Mouse (Mus musculus) neural tube, embryonic 13.5 days (tissue): ENCODE measurements at regions not wholly inside any gene's neighbourhood (a gene's known extent, or its start where the extent isn't known, plus 50 kb on each side); places are given as distances from the start of the nearest gene placed in this dataset.
A peak's percentile ranks its signal among the peaks of the same experiment; 100 is the strongest.

Experiments
- ATAC-seq: fragments of 200-750 bp; cut with Nextera tagmentation; 2 replicates; pipeline ENCODE4 v1.8.0; 2017; ENCODE audit warnings: low read depth, mild to moderate bottlenecking, moderate TSS enrichment, moderate library complexity
- H3K27ac ChIP-seq: fragments of 300-500 bp; sonication (generic); replicated peaks from 2 replicates; pipeline ENCODE4 v1.5.1; 2015; ENCODE audit warnings: moderate library complexity, mild to moderate bottlenecking, inconsistent platforms
- H3K27me3 ChIP-seq: fragments of 300-500 bp; sonication (generic); 2 replicates; pipeline ENCODE4 v1.6.1; 2015; ENCODE audit warnings: mild to moderate bottlenecking, inconsistent platforms
- H3K36me3 ChIP-seq: fragments of 300-500 bp; sonication (generic); 2 replicates; pipeline ENCODE4 v1.6.1; 2015; ENCODE audit warnings: mild to moderate bottlenecking, inconsistent platforms
- H3K4me1 ChIP-seq: fragments of 300-500 bp; sonication (generic); replicated peaks from 2 replicates; pipeline ENCODE4 v1.6.1; 2015; ENCODE audit warnings: inconsistent platforms
- H3K4me2 ChIP-seq: fragments of 300-500 bp; sonication (generic); 2 replicates; pipeline ENCODE4 v1.6.1; 2015; ENCODE audit warnings: inconsistent platforms, mild to moderate bottlenecking, moderate library complexity
- H3K4me3 ChIP-seq: fragments of 300-500 bp; sonication (generic); 2 replicates; pipeline ENCODE4 v1.5.1; 2015; ENCODE audit warnings: mild to moderate bottlenecking, inconsistent platforms
- H3K9ac ChIP-seq: fragments of 300-500 bp; sonication (generic); 2 replicates; pipeline ENCODE4 v1.6.1; 2015; ENCODE audit warnings: moderate library complexity, mild to moderate bottlenecking, inconsistent platforms
- H3K9me3 ChIP-seq: fragments of 300-500 bp; sonication (generic); 2 replicates; pipeline ENCODE4 v1.6.1; 2016; ENCODE audit warnings: inconsistent platforms
- WGBS: fragments of 180-500 bp; shearing (Covaris S2); methylation state at CpG from one replicate; pipeline ENCODE4 v1.1.7; 2015; 5-methylcytosine and 5-hydroxymethylcytosine counted together

DNA sequence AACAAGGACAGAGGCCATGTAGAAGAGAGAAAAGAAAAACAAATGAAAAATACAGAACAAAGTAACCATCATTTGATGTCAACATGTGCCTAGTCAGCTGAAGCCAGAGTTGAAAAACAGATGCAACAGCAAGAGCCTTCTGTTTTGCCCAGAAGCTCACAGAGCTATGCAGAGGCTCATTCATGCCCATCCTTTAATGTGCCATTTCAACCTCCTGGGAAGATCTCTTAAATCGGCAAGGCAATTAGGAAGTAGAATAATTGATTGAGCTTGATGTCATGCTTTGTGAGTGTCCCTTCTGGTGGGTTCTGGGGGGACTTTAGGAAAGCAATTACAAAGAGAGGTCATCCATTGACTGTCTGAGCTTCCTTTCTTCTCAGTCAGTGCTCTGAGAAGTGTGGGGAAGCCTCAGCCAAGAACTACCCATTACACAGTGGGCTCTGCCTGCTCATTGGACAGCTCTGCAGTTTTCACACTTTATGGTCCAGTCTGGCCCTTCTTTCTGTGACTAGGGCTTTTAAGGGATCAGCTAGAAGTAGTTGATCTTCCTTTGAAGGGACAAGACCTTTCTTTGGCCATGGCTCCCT lies 240.2 kb downstream of the Kcne4 start:
- ATAC-seq = peak; percentile 65
- H3K4me1 ChIP-seq = no peaks in the 10 kb centered on the region
- H3K36me3 ChIP-seq = no peaks in the 10 kb centered on the region
- H3K9me3 ChIP-seq = no peaks in the 10 kb centered on the region
- H3K27ac ChIP-seq = no peak overlapping the region
- no peak overlapping the region for H3K4me2 ChIP-seq
- H3K27me3 ChIP-seq = no peaks in the 10 kb centered on the region
- WGBS = 16% methylated on average over 1 of the region's 1 CpGs
- H3K9ac ChIP-seq = no peak overlapping the region
- no peak overlapping the region for H3K4me3 ChIP-seq

DNA sequence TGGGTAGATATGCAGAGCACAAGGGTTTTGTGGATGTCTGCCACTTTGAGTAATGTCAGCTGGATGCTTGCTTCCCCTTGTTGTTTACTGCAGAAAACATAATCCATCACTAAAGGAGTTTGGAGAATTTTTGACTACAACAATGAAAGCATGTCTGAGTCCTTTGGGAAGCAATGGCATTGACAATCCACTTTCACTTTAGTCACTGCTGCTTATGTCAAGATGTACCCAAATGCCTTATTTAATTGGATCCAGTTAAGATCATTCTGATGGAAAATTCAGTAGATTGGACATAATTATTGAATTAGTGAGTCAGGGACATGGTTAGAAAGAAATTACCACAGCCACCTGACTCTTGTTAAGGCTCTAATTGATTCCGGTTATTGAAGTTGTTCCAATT lies 263.7 kb downstream of the Kcne4 start:
- H3K27me3 ChIP-seq = no peaks in the 10 kb centered on the region
- H3K4me3 ChIP-seq = no peak overlapping the region
- H3K4me1 ChIP-seq = no peaks in the 10 kb centered on the region
- H3K9me3 ChIP-seq = no peaks in the 10 kb centered on the region
- H3K27ac ChIP-seq = no peak overlapping the region
- no peak overlapping the region for H3K9ac ChIP-seq
- H3K4me2 ChIP-seq = no peak overlapping the region
- no peak for ATAC-seq
- H3K36me3 ChIP-seq = no peaks in the 10 kb centered on the region
- 85% methylated on average over 1 of the region's 1 CpGs for WGBS
